Mouse (Mus musculus): ENCODE data around the gene Lsm4. TPM values are rescaled to one million over a fixed set of nuclear protein-coding genes. Genes with fewer than 3 reads are reported as not detected.

Lsm4 gene
- polyA plus RNA-seq, 1 experiment from 2014 or later, result 155 TPM

Other genes starting within 250 kb of the Lsm4 start
- 4.2 and 4.3 TPM in 2 replicates for gene Crtc1, start 233.7 kb upstream of the Lsm4 start, polyA plus RNA-seq (2015; fragmentation: Nextera tagmentation; extraction: Ambion mirVana)
- 6.4 and 6.7 TPM in 2 replicates for gene Klhl26, start 196.3 kb upstream of the Lsm4 start, polyA plus RNA-seq (2015; fragmentation: Nextera tagmentation; extraction: Ambion mirVana)
- not detected in 2 replicates for gene Tmem59l, start 185.9 kb upstream of the Lsm4 start, polyA plus RNA-seq (2015; fragmentation: Nextera tagmentation; extraction: Ambion mirVana)
- 0.97 and 1.7 TPM in 2 replicates for gene Crlf1, start 180.1 kb upstream of the Lsm4 start, polyA plus RNA-seq (2015; fragmentation: Nextera tagmentation; extraction: Ambion mirVana)
- 58.0 and 60.5 TPM in 2 replicates for gene Rex1bd, start 166.5 kb upstream of the Lsm4 start, polyA plus RNA-seq (2015; fragmentation: Nextera tagmentation; extraction: Ambion mirVana)
- 466 and 562 TPM in 2 replicates for gene Uba52, start 162.4 kb upstream of the Lsm4 start, polyA plus RNA-seq (2015; fragmentation: Nextera tagmentation; extraction: Ambion mirVana)
- 163 and 186 TPM in 2 replicates for gene Fkbp8, start 145.5 kb upstream of the Lsm4 start, polyA plus RNA-seq (2015; fragmentation: Nextera tagmentation; extraction: Ambion mirVana)
- 28.9 and 30.2 TPM in 2 replicates for gene Kxd1, start 145.3 kb upstream of the Lsm4 start, polyA plus RNA-seq (2015; fragmentation: Nextera tagmentation; extraction: Ambion mirVana)
- 11.8 and 14.2 TPM in 2 replicates for gene Ell, start 133.8 kb upstream of the Lsm4 start, polyA plus RNA-seq (2015; fragmentation: Nextera tagmentation; extraction: Ambion mirVana)
- gene Isyna1, start 78.9 kb upstream of the Lsm4 start, polyA plus RNA-seq (2015; fragmentation: Nextera tagmentation; extraction: Ambion mirVana), result 43.2 and 44.7 TPM in 2 replicates
- gene Ssbp4, start 64.4 kb upstream of the Lsm4 start, polyA plus RNA-seq (2015; fragmentation: Nextera tagmentation; extraction: Ambion mirVana), result 37.8 and 47.7 TPM in 2 replicates
- 7.2 and 7.4 TPM in 2 replicates for gene Lrrc25, start 57.1 kb upstream of the Lsm4 start, polyA plus RNA-seq (2015; fragmentation: Nextera tagmentation; extraction: Ambion mirVana)
- 3.4 and 4.3 TPM in 2 replicates for gene Gdf15, start 40.8 kb upstream of the Lsm4 start, polyA plus RNA-seq (2015; fragmentation: Nextera tagmentation; extraction: Ambion mirVana)
- gene Pgpep1, start 12.9 kb upstream of the Lsm4 start, polyA plus RNA-seq (2015; fragmentation: Nextera tagmentation; extraction: Ambion mirVana), result 21.7 and 22.3 TPM in 2 replicates
- gene Jund, start 25.7 kb downstream of the Lsm4 start, polyA plus RNA-seq (2015; fragmentation: Nextera tagmentation; extraction: Ambion mirVana), result 23.7 and 26.1 TPM in 2 replicates
- gene Iqcn, start 30.2 kb downstream of the Lsm4 start, polyA plus RNA-seq (2015; fragmentation: Nextera tagmentation; extraction: Ambion mirVana), result 0.01 and 0.02 TPM in 2 replicates
- 0.13 and 0.35 TPM in 2 replicates for gene Gm3336, start 45.3 kb downstream of the Lsm4 start, polyA plus RNA-seq (2015; fragmentation: Nextera tagmentation; extraction: Ambion mirVana)
- gene Pde4c, start 50.5 kb downstream of the Lsm4 start, polyA plus RNA-seq (2015; fragmentation: Nextera tagmentation; extraction: Ambion mirVana), result 1.4 and 1.9 TPM in 2 replicates
- 2.7 and 3.5 TPM in 2 replicates for gene Rab3a, start 81.4 kb downstream of the Lsm4 start, polyA plus RNA-seq (2015; fragmentation: Nextera tagmentation; extraction: Ambion mirVana)
- 34.7 and 37.8 TPM in 2 replicates for gene Mpv17l2, start 87.7 kb downstream of the Lsm4 start, polyA plus RNA-seq (2015; fragmentation: Nextera tagmentation; extraction: Ambion mirVana)
- 14.7 and 16.5 TPM in 2 replicates for gene Pik3r2, start 103.5 kb downstream of the Lsm4 start, polyA plus RNA-seq (2015; fragmentation: Nextera tagmentation; extraction: Ambion mirVana)
- 6.7 and 8.2 TPM in 2 replicates for gene Mast3, start 131.8 kb downstream of the Lsm4 start, polyA plus RNA-seq (2015; fragmentation: Nextera tagmentation; extraction: Ambion mirVana)
- gene Il12rb1, start 135.2 kb downstream of the Lsm4 start, polyA plus RNA-seq (2015; fragmentation: Nextera tagmentation; extraction: Ambion mirVana), result 0.22 TPM in 2 replicates
- 12.6 and 15.2 TPM in 2 replicates for gene Arrdc2, start 166.5 kb downstream of the Lsm4 start, polyA plus RNA-seq (2015; fragmentation: Nextera tagmentation; extraction: Ambion mirVana)
- 0.25 and 0.38 TPM in 2 replicates for gene Kcnn1, start 190.0 kb downstream of the Lsm4 start, polyA plus RNA-seq (2015; fragmentation: Nextera tagmentation; extraction: Ambion mirVana)
- 48.1 and 51.2 TPM in 2 replicates for gene Ccdc124, start 200.7 kb downstream of the Lsm4 start, polyA plus RNA-seq (2015; fragmentation: Nextera tagmentation; extraction: Ambion mirVana)
- 0.05 TPM in 1 of 2 replicates, not detected in the other for gene Slc5a5, start 219.5 kb downstream of the Lsm4 start, polyA plus RNA-seq (2015; fragmentation: Nextera tagmentation; extraction: Ambion mirVana)
- gene Rpl18a, start 224.2 kb downstream of the Lsm4 start, polyA plus RNA-seq (2015; fragmentation: Nextera tagmentation; extraction: Ambion mirVana), result 2,061 and 2,126 TPM in 2 replicates
- gene Map1s, start 232.7 kb downstream of the Lsm4 start, polyA plus RNA-seq (2015; fragmentation: Nextera tagmentation; extraction: Ambion mirVana), result 15.4 and 17.6 TPM in 2 replicates